Mouse (Mus musculus) hindbrain, embryonic 14.5 days (tissue): ENCODE data around the gene Fgf8. TPM values are rescaled to one million over a fixed set of nuclear protein-coding genes. Genes with fewer than 3 reads are reported as not detected.

Experiments used
- ATAC-seq: fragments of 200-750 bp; cut with Nextera tagmentation; 2 replicates; pipeline ENCODE4 v1.8.0; 2017; ENCODE audit warnings: moderate number of reproducible peaks, mild to moderate bottlenecking, moderate TSS enrichment, moderate library complexity; ENCODE audit not compliant: low FRiP score
- DNase-seq: peaks from one replicate; pipeline ENCODE4 v3.0.0-alpha.2; 2015; ENCODE audit warnings: low spot score
- H3K27ac ChIP-seq: fragments of 300-500 bp; sonication (generic); 2 replicates; pipeline ENCODE4 v1.5.1; 2014; ENCODE audit warnings: mild to moderate bottlenecking, moderate library complexity
- H3K27me3 ChIP-seq: fragments of 300-500 bp; sonication (generic); 2 replicates; pipeline ENCODE4 v1.6.1; 2014; ENCODE audit warnings: mild to moderate bottlenecking, low read length, mixed read lengths; ENCODE audit not compliant: control insufficient read depth, insufficient read depth
- H3K36me3 ChIP-seq: fragments of 300-500 bp; sonication (generic); replicated peaks from 2 replicates; pipeline ENCODE4 v1.6.1; 2014; ENCODE audit not compliant: control insufficient read depth, insufficient read depth
- H3K4me1 ChIP-seq: fragments of 300-500 bp; sonication (generic); replicated peaks from 2 replicates; pipeline ENCODE4 v1.6.1; 2014; ENCODE audit warnings: antibody characterized with exemption, low read length, mixed read lengths; ENCODE audit not compliant: control insufficient read depth, insufficient read depth
- H3K4me2 ChIP-seq: fragments of 300-500 bp; sonication (generic); replicated peaks from 2 replicates; pipeline ENCODE4 v1.6.1; 2014; ENCODE audit warnings: mild to moderate bottlenecking, moderate library complexity
- H3K4me3 ChIP-seq: fragments of 300-500 bp; sonication (generic); replicated peaks from 2 replicates; pipeline ENCODE4 v1.5.1; 2014; ENCODE audit warnings: mild to moderate bottlenecking, low read length
- H3K9ac ChIP-seq: fragments of 300-500 bp; sonication (generic); 2 replicates; pipeline ENCODE4 v1.6.1; 2014
- H3K9me3 ChIP-seq: fragments of 300-500 bp; sonication (generic); 2 replicates; pipeline ENCODE4 v1.6.1; 2016; ENCODE audit warnings: low read length; ENCODE audit not compliant: control insufficient read depth
- WGBS: fragments of 180-500 bp; shearing (Covaris S2); extraction: QIAGEN DNeasy Blood & Tissue Kit; methylation state at CpG from one replicate; pipeline ENCODE4 v1.1.7; 2014; 5-methylcytosine and 5-hydroxymethylcytosine counted together
- polyA plus RNA-seq: library from polyadenylated mRNA; unstranded; fragments of >200 nt; fragmentation: Nextera tagmentation; extraction: Ambion mirVana; gene quantifications from 2 replicates; pipeline ENCODE4 v1.2.1, GENCODE M21; 2014

Gene Fgf8
- polyA plus RNA-seq, 1 experiment from 2014 or later: 0.19 TPM

DNA sequence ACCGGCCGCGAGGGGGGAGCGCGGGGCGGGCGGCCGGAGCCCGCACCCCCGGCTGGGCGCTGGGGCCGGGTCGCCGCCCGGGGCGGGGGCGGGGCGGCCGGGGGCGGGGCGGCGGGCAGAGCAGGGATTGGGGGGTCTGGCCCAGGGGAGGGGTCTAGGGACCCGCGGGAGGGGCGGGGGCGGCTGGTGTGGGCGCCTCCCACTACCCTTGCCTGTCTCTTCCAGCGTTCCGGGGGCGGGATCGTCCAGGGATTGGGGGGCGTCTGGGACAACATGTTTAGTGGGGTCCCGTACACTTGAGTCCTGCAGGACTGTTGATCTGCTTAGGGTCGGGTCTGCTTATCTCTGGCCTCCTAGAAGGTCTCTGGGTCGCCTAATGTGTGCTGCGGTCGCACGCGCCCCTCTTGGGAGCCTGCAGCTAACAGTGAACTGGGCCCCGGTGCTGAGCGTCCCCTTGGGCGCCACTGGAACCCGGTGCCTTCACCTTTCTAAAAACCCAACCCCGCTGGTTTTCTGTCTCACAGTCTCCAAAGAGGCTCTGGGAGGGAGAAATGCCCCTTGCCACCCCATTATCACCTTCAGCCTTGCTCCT lies 365 bp upstream of the Fgf8 start:
- no peak for DNase-seq
- H3K36me3 ChIP-seq: no peaks in the 10 kb centered on the region
- H3K27ac ChIP-seq: no peak overlapping the region
- ATAC-seq: no peak
- WGBS: 2% methylated on average over 14 of the region's 44 CpGs
- H3K9ac ChIP-seq: no peak overlapping the region
- peak overlapping the region; percentile 30 for H3K4me3 ChIP-seq
- peaks cover 84% of the 10 kb centered on the region for H3K27me3 ChIP-seq
- H3K4me1 ChIP-seq: peaks cover 5% of the 10 kb centered on the region; the same call in 1 of the 2 replicates
- no peaks in the 10 kb centered on the region for H3K9me3 ChIP-seq
- peak overlapping the region; percentile 65 for H3K4me2 ChIP-seq

DNA sequence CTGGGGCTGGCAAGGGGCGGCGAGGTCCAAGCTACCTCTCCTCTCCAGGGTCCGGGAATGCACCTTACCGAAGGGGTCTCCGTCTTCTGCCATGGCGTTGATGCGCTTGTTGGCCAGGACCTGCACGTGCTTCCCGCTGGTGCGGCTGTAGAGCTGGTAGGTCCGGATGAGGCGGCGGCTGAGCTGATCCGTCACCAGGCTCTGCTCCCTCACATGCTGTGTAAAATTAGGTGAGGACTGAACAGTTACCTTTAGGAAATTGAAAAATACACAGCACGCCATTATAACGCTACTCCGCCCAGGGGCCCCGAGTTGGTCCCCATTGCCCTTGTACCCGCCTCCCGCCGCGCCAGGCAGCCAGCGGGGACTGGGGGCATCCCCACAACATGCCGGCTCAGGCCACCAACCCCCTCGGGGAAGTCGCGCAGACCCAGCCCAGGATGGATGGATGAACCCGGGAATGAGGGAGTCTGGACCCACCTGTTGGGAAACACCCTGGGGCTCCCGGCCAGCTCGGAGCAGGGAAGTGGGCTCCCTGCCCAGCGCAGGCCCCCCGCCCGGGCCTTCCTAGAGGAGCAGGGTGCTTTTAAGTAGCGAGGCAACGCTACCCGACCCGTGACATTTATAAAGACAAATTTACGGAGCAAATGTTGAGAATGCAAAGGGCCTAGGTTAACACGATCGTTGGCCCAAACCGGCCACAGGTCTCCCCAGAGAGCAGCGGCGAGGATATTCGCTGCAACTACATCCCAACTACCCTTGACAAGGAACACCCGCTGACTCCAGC lies 1.1 kb downstream of the Fgf8 start:
- under 1% methylated on average over 45 of the region's 45 CpGs for WGBS
- Histone ChIP-seq H3K9ac (no peak overlapping the region), H3K36me3 (no peaks in the 10 kb centered on the region), H3K4me3 (no peak overlapping the region), H3K27me3 (peaks cover 97% of the 10 kb centered on the region), H3K4me2 (no peak overlapping the region), H3K4me1 (peaks cover 12% of the 10 kb centered on the region; the same call in 1 of the 2 replicates), H3K9me3 (no peaks in the 10 kb centered on the region), H3K27ac (no peak overlapping the region)
- ATAC-seq: no peak
- no peak for DNase-seq

DNA sequence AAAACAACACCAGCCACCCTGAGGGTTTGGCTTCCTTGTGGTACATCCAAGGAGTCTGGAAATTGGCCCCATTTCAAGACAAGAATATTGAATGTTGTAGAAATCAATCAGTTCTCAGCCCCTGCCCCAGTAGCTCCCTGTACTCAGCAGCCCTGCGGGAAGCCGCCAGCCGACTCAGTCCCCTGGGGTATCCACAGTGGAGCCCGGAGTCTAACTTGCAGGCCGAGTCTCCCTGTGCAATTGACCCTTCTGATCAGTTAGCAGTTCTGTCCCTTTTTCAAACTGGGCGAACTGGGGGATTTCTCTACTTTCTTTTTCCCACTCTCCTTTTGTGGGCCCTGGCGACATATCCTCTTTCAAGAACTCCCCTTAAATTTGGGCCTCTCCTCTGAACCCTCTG lies 1.9 kb downstream of the Fgf8 start:
- Histone ChIP-seq H3K9me3 (no peaks in the 10 kb centered on the region), H3K4me2 (no peak overlapping the region), H3K4me3 (no peak overlapping the region), H3K36me3 (no peaks in the 10 kb centered on the region), H3K9ac (no peak overlapping the region), H3K27me3 (peaks cover 97% of the 10 kb centered on the region), H3K27ac (no peak overlapping the region), H3K4me1 (peaks cover 13% of the 10 kb centered on the region; the same call in 1 of the 2 replicates)
- no peak for ATAC-seq
- WGBS: 1% methylated on average over 7 of the region's 7 CpGs
- no peak for DNase-seq

DNA sequence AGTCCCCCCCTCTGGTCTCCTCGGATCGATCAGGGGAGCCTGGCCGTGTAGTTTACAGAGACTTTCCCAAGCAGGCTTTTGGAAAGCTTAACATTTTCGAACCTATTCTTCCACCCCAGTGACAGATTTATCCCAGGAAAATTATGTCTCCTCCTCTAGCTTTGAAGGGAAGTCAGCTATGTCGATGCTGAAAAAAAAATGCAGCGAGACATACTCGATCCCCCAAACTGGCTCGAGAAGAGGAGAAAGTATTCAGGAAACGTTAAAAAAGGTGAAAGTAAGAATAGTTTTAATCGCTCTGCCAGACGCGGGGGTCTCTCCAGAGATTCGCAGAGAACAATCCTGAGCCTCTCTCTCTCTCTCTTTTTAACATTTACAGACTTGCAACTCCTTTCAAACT lies 2.5 kb downstream of the Fgf8 start:
- no peaks in the 10 kb centered on the region for H3K9me3 ChIP-seq
- no peaks in the 10 kb centered on the region for H3K36me3 ChIP-seq
- DNase-seq (no peak), ATAC-seq (no peak)
- no peak overlapping the region for H3K27ac ChIP-seq
- H3K4me2 ChIP-seq: no peak overlapping the region
- 5% methylated on average over 13 of the region's 13 CpGs for whole genome bisulfite sequencing
- peaks cover 13% of the 10 kb centered on the region; the same call in 1 of the 2 replicates for H3K4me1 ChIP-seq
- no peak overlapping the region for H3K4me3 ChIP-seq
- H3K27me3 ChIP-seq: peaks cover 97% of the 10 kb centered on the region
- H3K9ac ChIP-seq: no peak overlapping the region

DNA sequence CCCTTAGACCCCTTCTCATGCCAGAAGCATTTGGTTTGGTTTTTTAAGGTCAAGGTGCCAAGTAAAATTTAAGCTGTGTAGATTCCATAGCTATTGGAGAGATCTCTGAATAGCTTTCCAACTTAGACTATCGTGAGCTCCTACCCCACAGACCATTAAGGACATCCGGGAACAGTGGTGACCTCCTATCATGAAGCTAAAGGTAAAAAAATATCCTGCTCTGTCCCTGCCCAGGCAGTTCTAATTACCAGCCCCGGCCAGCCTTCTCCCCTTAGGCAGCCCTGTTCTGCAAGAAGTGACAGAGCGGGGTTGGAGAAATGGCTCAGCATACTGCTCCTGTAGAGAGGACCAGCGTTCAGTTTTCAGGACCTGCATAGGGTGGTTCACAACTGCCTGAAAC lies 4.2 kb downstream of the Fgf8 start:
- Histone ChIP-seq H3K27me3 (peaks cover 97% of the 10 kb centered on the region), H3K9me3 (no peaks in the 10 kb centered on the region), H3K9ac (no peak overlapping the region), H3K27ac (no peak overlapping the region), H3K4me2 (no peak overlapping the region), H3K4me1 (peaks cover 13% of the 10 kb centered on the region; the same call in 1 of the 2 replicates), H3K36me3 (no peaks in the 10 kb centered on the region), H3K4me3 (no peak overlapping the region)
- DNase-seq (no peak), ATAC-seq (no peak)
- 65% methylated on average over 5 of the region's 5 CpGs for WGBS

DNA sequence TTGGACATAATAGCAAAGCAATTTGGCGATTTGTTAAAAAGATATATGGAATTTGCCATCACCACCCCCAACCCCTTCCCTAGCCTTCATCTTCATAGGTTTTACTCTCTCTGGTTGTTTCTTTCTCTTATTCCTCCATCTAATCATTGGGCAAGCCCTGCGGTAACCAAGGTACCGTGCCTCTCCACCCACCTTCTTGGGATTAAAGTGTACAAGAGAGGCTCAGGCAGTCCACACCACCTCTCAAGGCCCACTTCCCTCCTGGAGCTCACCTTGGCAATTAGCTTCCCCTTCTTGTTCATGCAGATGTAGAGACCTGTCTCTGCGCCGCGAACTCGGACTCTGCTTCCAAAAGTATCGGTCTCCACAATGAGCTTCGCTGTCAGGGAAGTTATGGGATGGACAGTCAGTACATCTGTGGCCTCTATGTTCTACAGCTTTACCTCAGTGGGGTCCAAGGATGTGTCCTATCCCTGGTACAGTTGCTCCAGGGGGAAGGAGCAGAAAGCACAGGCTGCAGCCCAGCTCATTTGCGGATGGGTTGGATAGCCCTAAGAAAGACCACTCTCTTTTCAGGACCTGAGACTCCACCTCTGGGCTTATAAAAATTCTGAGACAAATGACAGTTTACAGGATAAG lies 4.8 kb downstream of the Fgf8 start:
- ATAC-seq: no peak
- peaks cover 97% of the 10 kb centered on the region for H3K27me3 ChIP-seq
- no peak overlapping the region for H3K9ac ChIP-seq
- H3K27ac ChIP-seq: no peak overlapping the region
- no peak overlapping the region for H3K4me3 ChIP-seq
- H3K9me3 ChIP-seq: no peaks in the 10 kb centered on the region
- WGBS: 64% methylated on average over 10 of the region's 10 CpGs
- no peaks in the 10 kb centered on the region for H3K36me3 ChIP-seq
- H3K4me2 ChIP-seq: no peak overlapping the region
- no peak for DNase-seq
- peaks cover 13% of the 10 kb centered on the region; the same call in 1 of the 2 replicates for H3K4me1 ChIP-seq

DNA sequence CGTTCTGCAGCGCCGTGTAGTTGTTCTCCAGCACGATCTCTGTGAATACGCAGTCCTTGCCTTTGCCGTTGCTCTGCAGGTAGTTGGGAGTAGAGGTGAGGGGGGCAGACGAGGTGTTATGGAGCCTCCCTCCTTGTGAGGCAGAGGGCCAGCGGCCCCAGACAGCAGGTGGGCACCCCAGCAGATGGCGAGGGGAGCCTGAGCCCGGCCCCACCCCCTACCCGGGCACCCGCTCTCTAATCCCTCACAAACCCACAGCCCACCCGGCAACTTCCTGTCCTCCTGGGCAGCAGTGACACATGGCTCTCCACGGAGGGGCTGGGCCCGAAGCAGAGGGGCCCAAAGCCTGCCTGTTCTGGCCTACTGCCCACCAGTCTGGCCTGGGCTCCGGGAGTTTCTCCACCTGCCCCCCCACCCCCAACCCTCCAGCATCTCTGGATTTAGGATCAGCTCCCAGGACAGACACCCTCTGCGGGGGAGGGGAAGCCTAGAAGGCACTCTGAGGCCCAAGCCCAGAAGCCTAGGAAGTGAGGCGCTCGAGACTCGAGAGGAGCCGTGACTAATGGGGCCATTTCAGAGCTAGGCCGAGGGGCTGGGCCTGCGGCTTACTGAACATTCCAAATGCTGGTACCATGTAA lies 5.4 kb downstream of the Fgf8 start:
- H3K4me2 ChIP-seq: peak overlapping the region; percentile 44
- peaks cover 9% of the 10 kb centered on the region; the same call in 1 of the 2 replicates for H3K4me1 ChIP-seq
- H3K9ac ChIP-seq: peak overlapping the region; percentile 24; the same call in 1 of the 2 replicates
- no peaks in the 10 kb centered on the region for H3K9me3 ChIP-seq
- no peak overlapping the region for H3K27ac ChIP-seq
- peaks cover 100% of the 10 kb centered on the region for H3K27me3 ChIP-seq
- no peaks in the 10 kb centered on the region for H3K36me3 ChIP-seq
- DNase-seq (no peak), ATAC-seq (peak; percentile 53; the same call in 1 of the 2 replicates)
- H3K4me3 ChIP-seq: peak overlapping the region; percentile 7
- WGBS: 6% methylated on average over 23 of the region's 23 CpGs

DNA sequence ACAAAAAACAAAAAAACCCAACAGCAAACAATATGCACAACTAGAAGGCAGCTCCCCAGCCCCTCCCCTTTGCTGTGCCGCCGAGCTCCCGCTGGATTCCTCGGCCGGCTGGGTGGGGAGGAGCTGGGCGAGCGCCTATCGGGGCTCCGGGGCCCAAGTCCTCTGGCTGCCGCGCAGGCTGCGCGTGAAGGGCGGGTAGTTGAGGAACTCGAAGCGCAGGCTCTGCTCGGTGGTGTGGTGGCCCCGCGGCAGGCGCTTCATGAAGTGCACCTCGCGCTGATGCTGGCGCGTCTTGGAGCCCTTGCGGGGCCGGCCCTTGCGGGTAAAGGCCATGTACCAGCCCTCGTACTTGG lies 5.9 kb downstream of the Fgf8 start:
- DNase-seq: no peak
- H3K4me1 ChIP-seq: peaks cover 9% of the 10 kb centered on the region; the same call in 1 of the 2 replicates
- H3K36me3 ChIP-seq: no peaks in the 10 kb centered on the region
- H3K27me3 ChIP-seq: peaks cover 100% of the 10 kb centered on the region
- 2% methylated on average over 28 of the region's 28 CpGs for WGBS
- peak overlapping the region; percentile 7 for H3K4me3 ChIP-seq
- H3K9ac ChIP-seq: peak overlapping the region; percentile 24; the same call in 1 of the 2 replicates
- peak; percentile 60; the same call in 1 of the 2 replicates for ATAC-seq
- peak overlapping the region; percentile 44 for H3K4me2 ChIP-seq
- H3K27ac ChIP-seq: no peak overlapping the region
- H3K9me3 ChIP-seq: no peaks in the 10 kb centered on the region

DNA sequence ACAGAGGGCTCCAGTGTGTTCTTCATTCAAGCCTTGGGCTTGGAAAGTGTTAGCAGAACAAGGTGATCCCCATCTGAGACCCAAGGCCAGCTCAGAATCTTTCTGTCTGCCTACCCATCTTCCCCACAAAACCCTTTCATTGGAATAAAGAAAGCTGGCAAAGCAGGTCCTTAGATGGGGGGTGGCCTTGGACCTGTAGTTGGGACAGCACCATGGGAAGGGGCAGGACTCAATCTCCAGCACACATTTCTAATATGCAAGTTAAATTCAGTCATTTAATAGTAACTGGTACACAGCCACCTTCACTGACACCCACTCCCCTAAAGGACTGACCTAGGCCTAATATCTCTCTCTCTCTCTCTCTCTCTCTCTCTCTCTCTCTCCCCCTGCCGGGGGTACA lies 6.5 kb downstream of the Fgf8 start:
- Histone ChIP-seq H3K9ac (no peak overlapping the region), H3K9me3 (no peaks in the 10 kb centered on the region), H3K27me3 (peaks cover 100% of the 10 kb centered on the region), H3K4me2 (no peak overlapping the region), H3K4me3 (no peak overlapping the region), H3K4me1 (peaks cover 9% of the 10 kb centered on the region; the same call in 1 of the 2 replicates), H3K27ac (no peak overlapping the region), H3K36me3 (no peaks in the 10 kb centered on the region)
- ATAC-seq (no peak), DNase-seq (no peak)
- WGBS: 12% methylated on average over 1 of the region's 1 CpGs
